In the genomic region with DNA sequence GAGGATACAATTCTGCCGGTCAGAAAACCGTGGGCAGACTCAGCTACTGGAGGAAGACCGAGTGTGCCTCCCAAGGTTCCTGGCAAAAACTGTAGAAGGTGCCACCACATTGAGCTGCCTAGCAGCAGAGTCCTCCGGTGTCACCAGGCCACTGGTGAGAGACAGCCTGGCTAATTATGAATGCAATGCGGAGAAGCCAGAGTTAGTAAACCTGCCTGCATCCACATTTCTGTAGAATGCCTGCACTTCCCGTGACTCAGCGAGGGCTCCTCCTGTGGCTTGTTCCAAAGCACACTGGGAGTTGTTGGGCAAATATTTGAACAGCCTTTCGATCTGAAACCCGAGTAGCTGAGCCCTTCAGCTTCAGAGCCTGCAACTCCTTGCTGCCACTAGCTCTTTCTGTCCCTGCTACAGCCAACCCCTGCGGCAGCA, we compare ENCODE assay signal across 8 mouse cellular contexts. TPM values are rescaled to one million over a fixed set of nuclear protein-coding genes. Genes with fewer than 3 reads are reported as not detected.
DNase-seq lines count a peak whose midpoint lies in the region; ATAC-seq and TF ChIP-seq lines count a peak whose summit lies in the region.

No protein-coding gene starts in this region.

- H3K4me2 ChIP-seq in embryonic facial prominence, embryonic 15.5 days (replicated peaks), result peak overlapping the region; percentile 44
- peak overlapping the region; percentile 67 for H3K4me2 ChIP-seq in heart, embryonic 14.5 days (ENCODE audit: low read length)
- peak overlapping the region; percentile 57 for H3K4me2 ChIP-seq in lung, postnatal 0 days (replicated peaks; ENCODE audit: low read depth, low read length)

- peak overlapping the region; percentile 58 for H3ac ChIP-seq in C2C12 (ENCODE audit: control insufficient read depth, insufficient read length, low read depth)

- no peaks in the 10 kb centered on the region for H3K9me3 ChIP-seq in embryonic facial prominence, embryonic 15.5 days (replicated peaks)
- no peaks in the 10 kb centered on the region for H3K9me3 ChIP-seq in heart, embryonic 14.5 days (ENCODE audit: control insufficient read depth, low read length)
- no peaks in the 10 kb centered on the region for H3K9me3 ChIP-seq in lung, postnatal 0 days (ENCODE audit: low read length)

- WGBS in embryonic facial prominence, embryonic 15.5 days, result 20% methylated on average over 10 of the region's 10 CpGs
- WGBS in heart, embryonic 14.5 days, result 15% methylated on average over 10 of the region's 10 CpGs
- 18% methylated on average over 10 of the region's 10 CpGs for WGBS in lung, postnatal 0 days

- no peak for TF ChIP-seq CTCF in C2C12 (IDR thresholded peaks at IDR 0.05; ENCODE audit: control insufficient read depth, insufficient read depth, insufficient read length)
- TF ChIP-seq CTCF in Patski (IDR thresholded peaks at IDR 0.05), result no peak
- peak; percentile 41 for TF ChIP-seq CTCF in lung, postnatal 0 days (IDR thresholded peaks at IDR 0.05)

- no peaks in the 10 kb centered on the region for H3K36me3 ChIP-seq in C2C12 (ENCODE audit: control insufficient read depth, insufficient read depth)
- no peaks in the 10 kb centered on the region for H3K36me3 ChIP-seq in embryonic facial prominence, embryonic 15.5 days
- H3K36me3 ChIP-seq in heart, embryonic 14.5 days (ENCODE audit: control insufficient read depth, insufficient read depth, low read length), result no peaks in the 10 kb centered on the region
- H3K36me3 ChIP-seq in lung, postnatal 0 days (ENCODE audit: insufficient read depth, low read length), result no peaks in the 10 kb centered on the region

- no peaks in the 10 kb centered on the region for H3K79me3 ChIP-seq in C2C12 (ENCODE audit: low read depth)

- H3K27me3 ChIP-seq in C2C12 (ENCODE audit: control insufficient read depth, insufficient read depth, insufficient read length) (no peaks in the 10 kb centered on the region), Patski (no peaks in the 10 kb centered on the region)
- no peaks in the 10 kb centered on the region for H3K27me3 ChIP-seq in embryonic facial prominence, embryonic 15.5 days
- no peaks in the 10 kb centered on the region for H3K27me3 ChIP-seq in heart, embryonic 14.5 days (ENCODE audit: control insufficient read depth, insufficient read depth, low read length)
- H3K27me3 ChIP-seq in lung, postnatal 0 days (replicated peaks; ENCODE audit: insufficient read depth, low read length), result no peaks in the 10 kb centered on the region

- CTCF ChIA-PET in Patski (lab: Charles Lee), result interaction anchor here (1.0 kb wide), 1 partner anchor 31 kb away, joined by 3 read pairs; no protein-coding TSS in a partner anchor

- ATAC-seq in Patski, result peak; percentile 63
- no peak for ATAC-seq in embryonic facial prominence, embryonic 15.5 days (ENCODE audit: insufficient number of reproducible peaks, low FRiP score, low TSS enrichment, low read depth)
- ATAC-seq in heart, embryonic 14.5 days (ENCODE audit: insufficient number of reproducible peaks, insufficient read depth, low FRiP score, low read depth), result no peak
- ATAC-seq in lung, postnatal 0 days, result peak; percentile 84

- H3K4me3 ChIP-seq in C2C12 (ENCODE audit: insufficient read depth, poor library complexity, severe bottlenecking), result no peak overlapping the region
- H3K4me3 ChIP-seq in embryonic facial prominence, embryonic 15.5 days (replicated peaks), result 0 out of 2 replicates have a peak overlapping the region, but pooled peaks have one; percentile 19
- peak overlapping the region; percentile 25 to 26; a peak in 3 of 4 replicates for H3K4me3 ChIP-seq in heart, embryonic 14.5 days (ENCODE audit: control insufficient read depth in 1 of 2, insufficient read depth in 1 of 2, low read depth in 1 of 2, low read length in 2 of 2)
- 0 out of 2 replicates have a peak overlapping the region, but pooled peaks have one; percentile 22 for H3K4me3 ChIP-seq in lung, postnatal 0 days (ENCODE audit: low read depth, low read length)

- TF ChIP-seq EP300 in lung, postnatal 0 days (IDR thresholded peaks at IDR 0.05), result peak; percentile 67

- H3K27ac ChIP-seq in embryonic facial prominence, embryonic 15.5 days (replicated peaks), result peak overlapping the region; percentile 93
- peak overlapping the region; percentile 90 to 94 for H3K27ac ChIP-seq in heart, embryonic 14.5 days (replicated peaks in 1 of 2; ENCODE audit: control insufficient read depth in 1 of 2, insufficient read depth in 1 of 2, low read depth in 2 of 2, low read length in 2 of 2)
- peak overlapping the region; percentile 90 for H3K27ac ChIP-seq in lung, postnatal 0 days (ENCODE audit: low read length)

- in situ Hi-C loops in Patski (cut with MboI; ENCODE audit: low pct_unique_long_range_greater_than_20kb), result no loop called here

- POLR2A ChIA-PET in Patski (lab: Charles Lee), result interaction anchor here (1.0 to 1.7 kb wide), 2 partner anchors 12 to 20 kb away, joined by 3 to 4 read pairs; no protein-coding TSS in a partner anchor

- H3K9ac ChIP-seq in embryonic facial prominence, embryonic 15.5 days, result no peak overlapping the region
- peak overlapping the region; percentile 67 for H3K9ac ChIP-seq in heart, embryonic 14.5 days (ENCODE audit: low read length)
- H3K9ac ChIP-seq in lung, postnatal 0 days (replicated peaks; ENCODE audit: low read depth), result 0 out of 2 replicates have a peak overlapping the region, but pooled peaks have one; percentile 29

- no peak for DNase-seq in Patski (ENCODE audit: low read depth, low spot score)
- DNase-seq in kidney, postnatal 36 days, result peak; percentile 37 to 43
- DNase-seq in lung, postnatal 0 days (ENCODE audit: low spot score), result peak; percentile 92
- DNase-seq in skeletal muscle tissue, adult 2 months (ENCODE audit: low read depth, low spot score), result peak; percentile 61
- no peak for DNase-seq in testis, postnatal 14 days (ENCODE audit: low spot score)

- H3K79me2 ChIP-seq in C2C12 (ENCODE audit: control insufficient read depth, insufficient read depth), result no peaks in the 10 kb centered on the region

- H3K4me1 ChIP-seq in embryonic facial prominence, embryonic 15.5 days, result peaks cover 34% of the 10 kb centered on the region
- H3K4me1 ChIP-seq in heart, embryonic 14.5 days (ENCODE audit: control insufficient read depth in 2 of 2, insufficient read depth in 2 of 2, low read length in 2 of 2), result peaks cover 26 to 27% of the 10 kb centered on the region in 2 experiments
- H3K4me1 ChIP-seq in lung, postnatal 0 days (ENCODE audit: insufficient read depth, low read depth, low read length), result peaks cover 15% of the 10 kb centered on the region; the same call in 1 of the 2 replicates

TF ChIP-seq in C2C12, 6 proteins besides CTCF, POLR2A, EP300 and RAD21:
- TF ChIP-seq USF1 (IDR thresholded peaks at IDR 0.05; ENCODE audit: low read depth), result no peak
- TF ChIP-seq CEBPB (IDR thresholded peaks at IDR 0.05; ENCODE audit: low read depth), result peak; percentile 40
- TF ChIP-seq MYOD1 (IDR thresholded peaks at IDR 0.05; ENCODE audit: control insufficient read depth, insufficient read length, low read depth), result no peak
- TF ChIP-seq MYOG (IDR thresholded peaks at IDR 0.05; ENCODE audit: control insufficient read depth, extremely low read depth, insufficient read length), result no peak
- peak; percentile 35 for TF ChIP-seq MAX (IDR thresholded peaks at IDR 0.05)
TF ChIP-seq in C2C12: peak in this region for 2.

RNA-seq across cellular contexts. Expression of gene Vcpkmt, which starts 45.6 kb away (rescaled TPM):
- polyA plus RNA-seq in C2C12 (2012; fragmentation: generic; extraction: Trizol), result 26.7 TPM
- polyA plus RNA-seq in Patski (2021), result 17.7 TPM
- polyA plus RNA-seq in embryonic facial prominence, embryonic 15.5 days (2015; fragmentation: Nextera tagmentation; extraction: Ambion mirVana), result 29.4 TPM in 2 replicates
- 14.2 and 15.4 TPM in 2 replicates for polyA plus RNA-seq in heart, embryonic 14.5 days (2014; fragmentation: Nextera tagmentation; extraction: Ambion mirVana)
- 20.6 and 25.6 TPM in 2 replicates for polyA plus RNA-seq in lung, postnatal 0 days (2015; fragmentation: Nextera tagmentation; extraction: Ambion mirVana)

Comparison
In these comparisons a context has a peak if more than half of its experiments do, and no peak if none do; other contexts are left out.
1. ATAC-seq: peak in Patski (single experiment) and lung, postnatal 0 days (single experiment); none in embryonic facial prominence, embryonic 15.5 days (single experiment) and heart, embryonic 14.5 days (single experiment).
2. DNase-seq: peak in kidney, postnatal 36 days (2 of 2), lung, postnatal 0 days (single experiment) and skeletal muscle tissue, adult 2 months (single experiment); none in Patski (single experiment) and testis, postnatal 14 days (single experiment).
3. Peak in every context shown above with its lines, with median percentiles within 50 percentile points of each other: H3K27ac ChIP-seq and H3K4me2 ChIP-seq.